Mouse (Mus musculus): ENCODE measurements around the gene Cdc42ep2. TPM values are rescaled to one million over a fixed set of nuclear protein-coding genes. Genes with fewer than 3 reads are reported as not detected.

Cdc42ep2 gene
- total RNA-seq (2021), result 10 to 100 TPM; 12.0 to 13.0 TPM
- long read RNA-seq, experiment 1, transcript Cdc42ep2-201 (2 exons, 3,411 nt), result major isoform, 19 of 24 reads
- long read RNA-seq, experiment 1, partial matches to known transcripts, result 0 of 24 reads
- long read RNA-seq, experiment 1, other reads (novel, unspliced or antisense), result 5 of 24 reads
- long read RNA-seq, experiment 2, transcript Cdc42ep2-201 (2 exons, 3,411 nt), result major isoform, 17 of 25 reads
- long read RNA-seq, experiment 2, partial matches to known transcripts, result 0 of 25 reads
- long read RNA-seq, experiment 2, other reads (novel, unspliced or antisense), result 8 of 25 reads

- DNase-seq, result peak; percentile 98
Measured at GRCm38 (mm10) chr19:5924713-5925093, at the start of gene Cdc42ep2. Cdc42ep2 (minus strand) TSS chr19:5924816.

- DNase-seq, result no peak
Measured at GRCm38 (mm10) chr19:5967664-5968063, 43.0 kb upstream of the Cdc42ep2 start.

- DNase-seq, result no peak
Measured at GRCm38 (mm10) chr19:5966786-5967185, 42.2 kb upstream of the Cdc42ep2 start.

- no peak for DNase-seq
Measured at GRCm38 (mm10) chr19:5965910-5966309, 41.3 kb upstream of the Cdc42ep2 start.

- DNase-seq, result peak; percentile 54
Measured at GRCm38 (mm10) chr19:5965280-5965679, 40.7 kb upstream of the Cdc42ep2 start.

- DNase-seq, result no peak
Measured at GRCm38 (mm10) chr19:5964804-5965203, 40.2 kb upstream of the Cdc42ep2 start.

GRCm38 (mm10) chr19:5963883-5964562 is 39.4 kb upstream of the Cdc42ep2 start, which contains the start of gene Pola2:
Pola2 (minus strand) TSS chr19:5964202.
- DNase-seq, result peak; percentile 82

GRCm38 (mm10) chr19:5962651-5963050 is 38.0 kb upstream of the Cdc42ep2 start:
- no peak for DNase-seq

GRCm38 (mm10) chr19:5957371-5957770 is 32.8 kb upstream of the Cdc42ep2 start:
- no peak for DNase-seq

- peak; percentile 71 for DNase-seq
Measured at GRCm38 (mm10) chr19:5956685-5957084, 32.1 kb upstream of the Cdc42ep2 start.

GRCm38 (mm10) chr19:5955704-5956670 is 31.4 kb upstream of the Cdc42ep2 start:
- DNase-seq, result no peak

GRCm38 (mm10) chr19:5954936-5955335 is 30.3 kb upstream of the Cdc42ep2 start:
- DNase-seq, result no peak

GRCm38 (mm10) chr19:5954031-5954710 is 29.6 kb upstream of the Cdc42ep2 start:
- DNase-seq, result no peak

- no peak for DNase-seq
Measured at GRCm38 (mm10) chr19:5953201-5953770, 28.7 kb upstream of the Cdc42ep2 start.

GRCm38 (mm10) chr19:5952071-5952691 is 27.6 kb upstream of the Cdc42ep2 start:
- DNase-seq, result peak; percentile 47

- no peak for DNase-seq
Measured at GRCm38 (mm10) chr19:5951631-5952030, 27.0 kb upstream of the Cdc42ep2 start.

GRCm38 (mm10) chr19:5950218-5950617 is 25.6 kb upstream of the Cdc42ep2 start:
- DNase-seq, result no peak

- peak; percentile 71 for DNase-seq
Measured at GRCm38 (mm10) chr19:5945891-5946290, 21.3 kb upstream of the Cdc42ep2 start.

GRCm38 (mm10) chr19:5945027-5945426 is 20.4 kb upstream of the Cdc42ep2 start:
- no peak for DNase-seq

- DNase-seq, result no peak
Measured at GRCm38 (mm10) chr19:5944145-5944544, 19.5 kb upstream of the Cdc42ep2 start.

GRCm38 (mm10) chr19:5943404-5943803 is 18.8 kb upstream of the Cdc42ep2 start:
- no peak for DNase-seq
